24 mouse cellular contexts compared by ENCODE assay signal in the genomic region with DNA sequence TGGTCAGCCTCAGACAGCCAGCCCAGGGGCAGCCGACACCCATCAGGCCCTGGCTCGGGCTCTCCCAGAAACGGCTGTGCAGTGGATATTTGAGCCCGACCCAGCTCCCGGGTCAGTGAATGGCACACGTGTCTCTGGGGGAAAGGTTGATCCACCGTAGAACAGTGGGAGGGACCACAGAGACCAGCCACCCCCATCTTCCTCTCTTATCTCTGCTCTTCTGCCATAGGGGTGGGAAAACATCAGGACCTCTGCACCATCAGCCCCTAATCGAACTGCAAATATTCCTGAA. TPM values are rescaled to one million over a fixed set of nuclear protein-coding genes. Genes with fewer than 3 reads are reported as not detected.
A peak's percentile ranks its signal among the peaks of the same experiment; 100 is the strongest.
DNase-seq lines count a peak whose midpoint lies in the region; ATAC-seq and TF ChIP-seq lines count a peak whose summit lies in the region.
"Had no signal": no experiment of that assay in that cellular context is flagged by ENCODE, and none has a peak within 500 bp of the region (broad histone marks: within the 10 kb centered on the region; RNA-seq: fewer than 3 reads in every experiment).

No protein-coding gene starts in this region.

- H3K4me2 ChIP-seq in liver, postnatal 0 days (ENCODE audit: low read depth, low read length): no peak overlapping the region
- no peak overlapping the region for H3K4me2 ChIP-seq in liver, embryonic 11.5 days
- H3K4me2 ChIP-seq: forebrain, embryonic 15.5 days; heart, embryonic 13.5 days; liver, embryonic 15.5 days; midbrain, embryonic 13.5 days; neural tube, embryonic 13.5 days had no signal

- no peaks in the 10 kb centered on the region for H3K9me3 ChIP-seq in liver, postnatal 0 days (ENCODE audit: low read length)
- no peaks in the 10 kb centered on the region for H3K9me3 ChIP-seq in liver, embryonic 11.5 days (ENCODE audit: control insufficient read depth, low read length)
- H3K9me3 ChIP-seq: forebrain, embryonic 15.5 days; heart, embryonic 13.5 days; liver, embryonic 15.5 days; midbrain, embryonic 13.5 days; neural tube, embryonic 13.5 days had no signal

- peaks cover 6% of the 10 kb centered on the region; the same call in 1 of the 2 replicates for H3K4me1 ChIP-seq in liver, postnatal 0 days (ENCODE audit: insufficient read depth)
- no peaks in the 10 kb centered on the region for H3K4me1 ChIP-seq in liver, embryonic 11.5 days (replicated peaks; ENCODE audit: control insufficient read depth, insufficient read depth, low read length)
- H3K4me1 ChIP-seq: forebrain, embryonic 15.5 days; liver, embryonic 15.5 days had no signal

- no peak overlapping the region for H3K9ac ChIP-seq in liver, postnatal 0 days (replicated peaks)
- H3K9ac ChIP-seq in liver, embryonic 11.5 days (ENCODE audit: low read depth, low read length): no peak overlapping the region
- H3K9ac ChIP-seq: forebrain, embryonic 15.5 days; heart, embryonic 13.5 days; liver, embryonic 15.5 days; midbrain, embryonic 13.5 days had no signal

- TF ChIP-seq CTCF in liver, postnatal 0 days (IDR thresholded peaks at IDR 0.05; ENCODE audit: low read depth): no peak

- H3K27me3 ChIP-seq in liver, postnatal 0 days (ENCODE audit: insufficient read depth, low read length): peaks cover 16% of the 10 kb centered on the region; the same call in 1 of the 2 replicates
- peaks cover 37% of the 10 kb centered on the region for H3K27me3 ChIP-seq in liver, embryonic 11.5 days (replicated peaks; ENCODE audit: control insufficient read depth, insufficient read depth, low read length)

- intact Hi-C loops in gastrocnemius, postnatal 14 days (cut with DNase I; ENCODE audit: low total_unique reads): no loop called here

- no peak overlapping the region for H3K4me3 ChIP-seq in liver, postnatal 0 days (ENCODE audit: low read depth, low read length)
- no peak overlapping the region for H3K4me3 ChIP-seq in liver, embryonic 11.5 days (ENCODE audit: low read depth, low read length)
- H3K4me3 ChIP-seq: forebrain, embryonic 15.5 days; heart, embryonic 13.5 days; liver, embryonic 15.5 days; midbrain, embryonic 13.5 days; neural tube, embryonic 13.5 days had no signal

- DNase-seq in gastrocnemius, adult 18-20 months (ENCODE audit: low spot score): peak; percentile 65
- no peak for DNase-seq in gastrocnemius, postnatal 4 days (ENCODE audit: low spot score in 2 of 2)
- peak; percentile 53 for DNase-seq in liver, postnatal 0 days
- DNase-seq in liver, embryonic 11.5 days (ENCODE audit: low spot score): no peak
- peak; percentile 59 for DNase-seq in gastrocnemius, postnatal 14 days
- no peak for DNase-seq in lung, postnatal 14 days
- no peak for DNase-seq in heart, adult 9 months (ENCODE audit: low spot score in 2 of 2)
- DNase-seq: cerebellum, adult 9-10 months; heart, adult 11 months; heart, postnatal 14 days; kidney, adult 2 months; layer of hippocampus, adult 9-11 months; lung, postnatal 10 days; retina, postnatal 1 day; right cerebral cortex, postnatal 25 days; thymus, postnatal 36 days had no signal

- peak overlapping the region; percentile 35; the same call in 1 of the 2 replicates for H3K27ac ChIP-seq in liver, postnatal 0 days (ENCODE audit: low read depth)
- no peak overlapping the region for H3K27ac ChIP-seq in liver, embryonic 11.5 days (ENCODE audit: low read depth, low read length)
- H3K27ac ChIP-seq: forebrain, embryonic 15.5 days; heart, embryonic 13.5 days; liver, embryonic 15.5 days; midbrain, embryonic 13.5 days; neural tube, embryonic 13.5 days had no signal

- ATAC-seq in liver, postnatal 0 days: peak; percentile 80
- no peak for ATAC-seq in liver, embryonic 11.5 days (replicated peaks; ENCODE audit: low FRiP score)
- ATAC-seq: CD4-positive, CD25-positive, alpha-beta regulatory T cell, adult 4 months; forebrain, embryonic 15.5 days; midbrain, embryonic 13.5 days had no signal

- TF ChIP-seq EP300 in liver, postnatal 0 days (IDR thresholded peaks at IDR 0.05; ENCODE audit: low read depth): no peak

- H3K36me3 ChIP-seq in liver, postnatal 0 days (replicated peaks; ENCODE audit: insufficient read depth, low read length): no peaks in the 10 kb centered on the region
- H3K36me3 ChIP-seq in liver, embryonic 11.5 days (ENCODE audit: control insufficient read depth, insufficient read depth, low read length): no peaks in the 10 kb centered on the region
- H3K36me3 ChIP-seq: forebrain, embryonic 15.5 days; heart, embryonic 13.5 days; liver, embryonic 15.5 days; midbrain, embryonic 13.5 days; neural tube, embryonic 13.5 days had no signal

- WGBS in liver, postnatal 0 days (ENCODE audit: insufficient replicate concordance): 59% methylated on average over 8 of the region's 8 CpGs
- WGBS in liver, embryonic 11.5 days: 46% methylated on average over 8 of the region's 8 CpGs

RNA-seq across cellular contexts. Expression of gene Wnt4, which starts 9.3 kb away (rescaled TPM):
- total RNA-seq in gastrocnemius, adult 18-20 months (2021): 10 to 100 TPM; 11.3 to 12.9 TPM
- 10 to 100 TPM; 22.2 to 22.8 TPM for total RNA-seq in gastrocnemius, postnatal 4 days (2021)
- polyA plus RNA-seq in liver, postnatal 0 days (2015; fragmentation: Nextera tagmentation; extraction: Ambion mirVana): 5.1 and 5.7 TPM in 2 replicates
- 1.8 and 1.9 TPM in 2 replicates for polyA plus RNA-seq in liver, embryonic 11.5 days (2014; fragmentation: Nextera tagmentation; extraction: Ambion mirVana)
- total RNA-seq in gastrocnemius, postnatal 14 days (2021): 1 to 10 TPM; 6.4 to 8.8 TPM
- total RNA-seq: common myeloid progenitor, adult 5-6 weeks; megakaryocyte progenitor cell, adult 5-6 weeks had no signal

Comparison
In these comparisons a context has a peak if more than half of its experiments do, and no peak if none do; other contexts are left out.
1. DNase-seq: peak in gastrocnemius, adult 18-20 months (single experiment), liver, postnatal 0 days (single experiment) and gastrocnemius, postnatal 14 days (single experiment); none in gastrocnemius, postnatal 4 days (0 of 2), liver, embryonic 11.5 days (single experiment), lung, postnatal 14 days (single experiment) and heart, adult 9 months (0 of 2).